Mouse (Mus musculus) neutrophil, adult 5-6 weeks (primary cell): ENCODE results near the gene Csf3. TPM values are rescaled to one million over a fixed set of nuclear protein-coding genes. Genes with fewer than 3 reads are reported as not detected.
A peak's percentile ranks its signal among the peaks of the same experiment; 100 is the strongest.
"Not testable (repeated sequence)": the region's sequence is repeated elsewhere in the genome, so short reads cannot be mapped to it uniquely, and the experiment has no call there.

Experiments
- ATAC-seq: fragments of 151-379, 151-347 bp; 2 replicates; pipeline ENCODE4 v1.8.0; 2017; ENCODE audit warnings: mild to moderate bottlenecking, moderate TSS enrichment; ENCODE audit not compliant: insufficient number of reproducible peaks, poor library complexity, low FRiP score, severe bottlenecking; ENCODE audit errors: extremely low read depth
- total RNA-seq: library from RNA; stranded (forward); fragments of 200-1000 nt; gene quantifications from 2 replicates; pipeline ENCODE4 v1.2.3, GENCODE M21; 2017

Csf3 gene
- total RNA-seq, 1 experiment from 2014 or later: not detected

GRCm38 (mm10) chr11:98721458-98722226, 20.6 kb downstream of the Csf3 start:
- no peak for ATAC-seq

DNA sequence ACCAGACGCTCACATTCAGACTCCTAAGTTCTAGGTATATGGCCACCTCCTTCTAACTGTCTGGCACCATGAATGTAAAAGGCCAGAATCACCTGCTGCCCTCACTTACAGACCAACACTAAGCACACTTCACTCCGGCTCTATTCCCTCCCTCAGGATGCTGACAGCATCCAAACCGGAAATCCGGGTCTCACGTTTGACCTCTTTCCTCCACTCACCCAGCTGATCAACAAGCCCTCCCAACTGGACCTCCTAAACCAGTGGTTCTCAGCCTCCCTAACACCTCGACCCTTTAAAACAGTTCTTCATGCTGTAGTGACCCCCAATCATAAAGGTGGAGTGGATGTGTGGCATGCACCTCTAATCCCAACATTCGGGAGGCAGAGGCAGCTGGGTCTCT, 22.0 kb downstream of the Csf3 start:
- no peak for ATAC-seq

GRCm38 (mm10) chr11:98725926-98726506, 25.0 kb downstream of the Csf3 start:
- no peak for ATAC-seq

DNA sequence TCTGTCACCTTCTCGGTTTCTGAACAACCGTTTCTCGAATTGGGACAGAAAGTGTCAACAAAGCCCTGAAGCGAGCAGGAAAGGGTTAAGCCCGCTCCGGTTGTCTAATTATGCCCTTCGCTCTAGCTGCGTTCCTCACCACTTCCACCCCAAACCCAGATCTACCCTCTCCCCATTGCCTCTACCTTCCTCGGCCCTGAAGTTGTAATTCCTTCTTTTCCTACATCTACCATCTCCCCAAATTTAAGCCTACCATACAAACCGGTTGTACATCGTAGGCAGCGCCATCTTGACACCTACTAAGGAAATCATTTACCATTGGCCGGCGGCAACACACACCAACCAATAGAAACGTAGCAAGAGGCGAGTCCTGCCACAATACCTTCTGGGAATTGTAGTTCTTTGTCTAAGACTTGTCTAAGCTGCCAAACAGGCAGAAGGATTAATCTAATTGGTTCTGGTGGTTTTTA, 28.1 kb downstream of the Csf3 start, which contains the start of gene Med24:
TSS of gene Med24 (minus strand) at position 317 of the 470 bp plus-strand sequence.
- peak; percentile 100 for ATAC-seq

DNA sequence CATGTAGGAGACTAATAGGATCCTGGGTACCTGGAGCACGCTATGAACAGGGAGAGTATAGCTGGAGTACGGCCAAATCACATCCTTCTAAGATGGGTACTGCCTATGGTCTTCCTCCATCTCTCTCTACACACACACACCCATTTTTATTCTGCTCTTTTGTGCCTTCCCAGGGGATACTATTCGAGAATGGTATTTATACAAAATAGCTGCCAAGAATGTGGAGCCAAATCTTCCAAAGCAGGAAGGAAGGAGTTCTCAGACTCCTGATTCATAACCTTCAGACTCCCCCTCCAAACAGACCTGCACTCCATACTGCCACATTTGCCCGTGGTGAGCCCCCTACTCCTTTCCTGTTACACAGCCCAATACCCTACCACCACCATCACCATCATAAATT, 29.7 kb downstream of the Csf3 start:
- ATAC-seq: no peak

- ATAC-seq: no peak
Observed at GRCm38 (mm10) chr11:98731134-98731533, 30.1 kb downstream of the Csf3 start.

DNA sequence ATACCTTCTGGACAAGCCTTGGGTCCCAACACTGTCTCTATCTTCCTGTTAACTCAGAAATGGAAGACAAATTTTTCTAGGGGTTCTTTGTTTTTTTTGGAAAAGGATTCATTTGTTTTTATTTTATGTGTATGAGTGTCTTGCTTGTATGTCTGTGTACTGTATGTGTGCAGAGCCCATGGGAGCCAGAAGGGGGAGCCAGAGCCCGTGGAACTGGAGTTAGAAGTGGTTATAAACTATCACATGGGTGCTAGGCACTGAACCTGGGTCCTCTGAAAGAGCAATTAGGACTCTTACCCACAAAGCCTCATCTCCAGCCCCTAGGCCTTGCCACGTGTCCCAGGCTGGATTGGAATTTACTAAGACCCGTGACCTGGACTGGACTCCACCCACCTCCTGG, 33.0 kb downstream of the Csf3 start:
- no peak for ATAC-seq

- no peak for ATAC-seq
Observed at GRCm38 (mm10) chr11:98735111-98735510, 34.0 kb downstream of the Csf3 start.

DNA sequence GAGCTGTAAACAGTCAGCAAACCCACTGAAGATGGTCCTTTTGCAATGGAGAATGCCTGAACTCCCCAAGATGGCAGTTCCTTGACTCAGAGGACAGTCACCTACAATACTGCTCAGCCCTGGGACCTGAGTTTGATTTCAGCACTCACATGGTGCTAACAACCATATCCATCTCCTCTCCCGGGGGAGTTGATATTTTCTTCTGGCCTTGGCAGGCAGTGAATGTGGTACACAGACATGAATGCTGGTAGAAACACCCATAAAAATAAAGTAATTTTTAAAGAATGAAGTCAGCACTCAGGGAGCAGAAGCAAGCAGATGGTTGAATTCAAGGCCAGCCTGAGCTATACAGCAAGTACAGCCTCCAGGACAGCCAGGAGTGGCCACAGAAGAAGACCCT, 35.1 kb downstream of the Csf3 start:
- ATAC-seq: no peak

DNA sequence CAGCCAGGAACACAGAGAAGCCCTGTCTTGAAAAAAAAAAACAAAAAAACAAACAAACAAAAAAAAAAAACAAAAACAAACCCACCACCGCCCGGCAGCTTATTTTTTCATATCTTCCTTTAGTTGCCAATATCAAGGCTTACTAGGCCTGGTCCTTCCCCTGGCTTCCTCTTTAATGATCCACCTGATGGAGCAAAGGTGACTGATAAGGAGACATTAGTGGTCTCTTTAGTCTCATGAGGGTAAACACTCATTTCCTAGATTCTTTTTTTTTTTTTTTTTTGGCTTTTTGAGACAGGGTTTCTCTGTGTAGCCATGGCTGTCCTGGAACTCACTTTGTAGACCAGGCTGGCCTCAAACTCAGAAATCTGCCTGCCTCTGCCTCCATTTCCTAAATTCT, 36.2 kb downstream of the Csf3 start:
- not testable (repeated sequence) for ATAC-seq

GRCm38 (mm10) chr11:98738428-98738911, 37.4 kb downstream of the Csf3 start:
- no peak for ATAC-seq

GRCm38 (mm10) chr11:98738925-98739324, 37.9 kb downstream of the Csf3 start:
- ATAC-seq: no peak

DNA sequence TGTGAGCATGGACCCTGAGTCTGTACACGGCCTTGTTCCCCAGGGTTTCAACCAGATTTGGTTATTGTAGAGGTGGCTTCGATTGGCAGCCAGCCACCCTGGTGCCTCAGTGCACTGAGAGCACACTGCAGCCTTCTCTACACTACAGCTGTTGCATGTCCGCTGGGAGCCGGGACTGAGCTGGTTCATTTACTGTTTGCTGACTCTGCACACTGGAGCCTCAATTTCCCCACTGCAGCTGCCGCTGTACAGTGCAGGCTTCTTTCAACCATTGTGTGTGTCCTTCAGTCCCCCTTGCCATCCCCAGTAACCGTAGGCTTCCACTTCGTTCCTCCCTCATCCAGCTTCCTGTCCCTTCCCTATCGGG, 38.9 kb downstream of the Csf3 start:
- ATAC-seq: no peak

DNA sequence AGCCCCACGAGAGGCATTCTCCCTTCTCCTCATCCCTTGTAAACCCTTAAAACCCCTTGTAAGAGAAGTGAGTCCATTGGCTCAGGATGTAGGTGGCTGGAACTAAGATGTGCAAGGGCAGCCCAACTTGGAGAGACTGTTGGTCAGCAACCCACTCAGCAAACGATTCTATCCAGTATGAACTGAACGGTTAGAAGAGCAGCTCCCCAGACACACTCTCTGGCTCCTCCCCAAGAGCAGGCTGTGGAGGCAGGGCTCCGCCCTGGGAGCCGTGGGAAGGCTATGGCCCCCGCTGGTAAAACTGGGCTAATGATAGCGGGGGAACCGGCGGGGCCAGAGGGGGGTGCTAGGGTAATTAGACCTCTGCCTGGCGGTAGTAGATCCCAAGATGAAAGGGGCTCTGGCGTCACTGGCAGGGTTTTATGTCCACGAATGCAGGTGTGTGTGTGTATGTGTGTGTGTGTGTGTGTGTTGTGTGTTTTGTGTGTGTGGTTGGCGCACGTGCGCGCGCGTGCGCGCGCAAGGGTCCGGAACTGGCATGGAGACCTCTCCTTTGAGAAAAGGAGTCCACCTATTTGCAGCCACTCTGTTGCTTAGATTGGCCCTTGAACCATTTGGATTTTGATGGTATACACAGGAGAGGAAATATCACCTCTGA, 39.5 kb downstream of the Csf3 start, which contains the start of gene Thra:
TSS of gene Thra (plus strand) at position 246 of the 658 bp plus-strand sequence.
- ATAC-seq: no peak

DNA sequence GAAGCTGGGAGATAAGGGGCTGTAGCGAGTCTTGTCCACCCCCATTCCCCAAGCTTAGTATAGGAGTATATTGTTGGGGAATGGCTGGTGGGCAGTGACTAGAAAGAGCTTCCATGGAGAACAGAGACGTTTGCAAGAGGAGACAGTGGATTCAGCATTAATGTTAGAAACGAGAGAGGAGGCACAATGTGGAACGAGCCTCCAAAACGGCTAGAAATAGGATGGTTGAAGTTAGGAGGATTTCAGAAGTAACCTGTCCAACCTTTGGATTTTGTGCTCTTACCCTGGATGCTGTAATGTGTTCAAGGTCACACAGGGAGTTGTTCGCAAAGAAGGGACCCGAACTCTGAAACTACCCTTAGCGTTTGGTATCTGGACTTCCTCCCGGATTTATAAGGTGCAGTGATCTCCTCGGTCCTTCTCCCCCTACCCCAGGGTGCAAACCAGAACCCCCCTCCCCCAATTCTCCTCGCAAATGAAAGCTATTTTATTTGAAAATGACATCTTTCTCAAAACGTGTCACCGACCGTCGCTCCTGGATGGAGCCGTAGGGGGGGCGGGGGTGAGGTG, 40.1 kb downstream of the Csf3 start:
- no peak for ATAC-seq

GRCm38 (mm10) chr11:98741622-98742396, 40.7 kb downstream of the Csf3 start:
- ATAC-seq: peak; percentile 48

DNA sequence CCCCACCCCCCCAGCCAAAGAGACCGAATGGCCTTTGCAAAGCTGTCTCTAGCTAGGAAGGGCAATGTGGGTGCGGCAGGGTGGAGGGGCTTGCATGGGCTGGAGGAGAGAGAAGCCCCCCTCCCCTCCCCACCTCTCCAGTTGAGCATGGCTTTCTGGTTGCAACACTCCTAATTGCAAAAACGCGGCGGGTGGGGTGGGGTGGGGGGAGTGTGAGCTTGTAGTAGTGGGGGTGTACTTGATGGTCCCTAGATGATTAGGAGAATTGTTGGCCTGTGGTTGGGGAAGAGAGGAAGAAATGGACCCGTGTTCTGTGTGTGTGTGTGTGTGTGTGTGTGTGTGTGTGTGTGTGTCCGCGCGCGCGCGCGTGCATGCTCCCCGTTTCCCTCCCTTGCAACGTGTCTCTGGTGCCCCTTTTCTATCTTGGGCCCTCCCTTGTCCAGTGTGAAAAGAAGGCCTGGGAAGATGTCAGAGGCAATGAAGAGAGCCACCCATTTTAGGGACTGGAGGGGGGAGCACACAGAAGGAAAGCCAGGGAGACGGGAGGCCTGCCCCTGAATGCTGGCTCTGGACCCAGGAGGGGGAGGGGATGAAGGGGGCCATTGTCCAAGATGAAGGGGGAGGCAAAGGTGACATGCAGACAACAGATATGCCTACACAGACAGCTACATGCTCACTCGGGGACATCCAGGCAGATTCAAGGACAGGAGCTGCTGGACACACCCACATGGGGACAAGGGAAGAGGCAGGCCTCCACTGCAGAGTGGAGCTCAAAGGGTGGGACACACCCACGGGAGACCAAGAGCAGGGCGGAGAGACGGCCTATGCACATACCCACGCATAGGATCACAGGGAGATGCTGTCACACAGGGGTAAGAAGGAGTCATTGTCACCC, 41.6 kb downstream of the Csf3 start:
- no peak for ATAC-seq
